Mouse (Mus musculus) myocyte (in vitro differentiated cells): ENCODE data around the gene Sds.

Experiments
- POLR2A ChIP-seq: IDR thresholded peaks from one replicate; pipeline ENCODE4 v1.6.1; 2011; ENCODE audit warnings: low read depth, mild to moderate bottlenecking, control low read depth, moderate library complexity; ENCODE audit not compliant: insufficient read length
- REST ChIP-seq: IDR thresholded peaks from one replicate; pipeline ENCODE4 v1.6.1; 2011; ENCODE audit warnings: mild to moderate bottlenecking, control low read depth, moderate library complexity; ENCODE audit not compliant: insufficient read depth, insufficient read length

- TF ChIP-seq REST (no peak), POLR2A (no peak)
Measured at GRCm38 (mm10) chr5:120487844-120488243, 11.5 kb downstream of the Sds start.
